Mouse (Mus musculus) liver, embryonic 14.5 days (tissue): ENCODE measurements at regions not wholly inside any gene's neighbourhood (a gene's known extent, or its start where the extent isn't known, plus 50 kb on each side); places are given as distances from the start of the nearest gene placed in this dataset.

Experiments used
- ATAC-seq: fragments of 200-750 bp; cut with Nextera tagmentation; 2 replicates; pipeline ENCODE4 v1.8.0; 2017; ENCODE audit warnings: moderate number of reproducible peaks, mild to moderate bottlenecking, moderate library complexity; ENCODE audit not compliant: insufficient read depth
- DNase-seq, 3 experiments: peaks; one replicate each; pipeline ENCODE4 v3.0.0-alpha.2; 2012 to 2013; ENCODE audit warnings: low read depth in 3 of 3, low spot score in 3 of 3
- H3K27ac ChIP-seq: fragments of 300-500 bp; sonication (generic); 2 replicates; pipeline ENCODE4 v1.5.1; 2014; ENCODE audit warnings: moderate library complexity, mild to moderate bottlenecking, control low read depth, inconsistent platforms
- H3K27me3 ChIP-seq: fragments of 300-500 bp; sonication (generic); 2 replicates; pipeline ENCODE4 v1.6.1; 2014; ENCODE audit warnings: mild to moderate bottlenecking, low read length, moderate library complexity; ENCODE audit not compliant: control insufficient read depth, insufficient read depth
- H3K36me3 ChIP-seq: fragments of 300-500 bp; sonication (generic); replicated peaks from 2 replicates; pipeline ENCODE4 v1.6.1; 2014; ENCODE audit warnings: low read depth; ENCODE audit not compliant: control insufficient read depth, insufficient read depth
- H3K4me1 ChIP-seq, 2 experiments: fragments of 200-500 bp in 1 of 2; fragments of 300-500 bp in 1 of 2; sonication (generic) in 1 of 2; replicated peaks; 2 replicates each; pipeline ENCODE4 v1.6.1; 2012 to 2014; ENCODE audit warnings: antibody characterized with exemption in 1 of 2, inconsistent platforms in 1 of 2, low read length in 1 of 2; ENCODE audit not compliant: control insufficient read depth in 2 of 2, insufficient read depth in 2 of 2
- H3K4me2 ChIP-seq: fragments of 300-500 bp; sonication (generic); 2 replicates; pipeline ENCODE4 v1.6.1; 2014; ENCODE audit warnings: low read depth, mild to moderate bottlenecking, control low read depth, moderate library complexity
- H3K4me3 ChIP-seq, 2 experiments: fragments of 200-500 bp in 1 of 2; fragments of 300-500 bp in 1 of 2; sonication (generic) in 1 of 2; 2 replicates each; pipeline ENCODE4 v1.5.1; 2012 to 2014; ENCODE audit warnings: low read depth in 2 of 2, low read length in 2 of 2, mild to moderate bottlenecking in 2 of 2, control low read depth in 1 of 2, inconsistent platforms in 1 of 2, moderate library complexity in 1 of 2; ENCODE audit not compliant: insufficient read depth in 1 of 2
- H3K9ac ChIP-seq: fragments of 300-500 bp; sonication (generic); replicated peaks from 2 replicates; pipeline ENCODE4 v1.6.1; 2014; ENCODE audit warnings: mild to moderate bottlenecking, control low read depth, moderate library complexity
- H3K9me3 ChIP-seq: fragments of 300-500 bp; sonication (generic); 2 replicates; pipeline ENCODE4 v1.6.1; 2016; ENCODE audit warnings: low read length, mixed read lengths; ENCODE audit not compliant: control insufficient read depth
- CTCF ChIP-seq: IDR thresholded peaks from 2 replicates; pipeline ENCODE4 v1.5.1; 2016; ENCODE audit warnings: antibody characterized with exemption, low read depth, control low read depth
- EP300 ChIP-seq: IDR thresholded peaks from 2 replicates; pipeline ENCODE4 v1.6.1; 2016; ENCODE audit warnings: antibody characterized with exemption, low read depth
- WGBS: fragments of 180-500 bp; shearing (Covaris S2); extraction: QIAGEN DNeasy Blood & Tissue Kit; methylation state at CpG from one replicate; pipeline ENCODE4 v1.1.7; 2014; ENCODE audit not compliant: insufficient replicate concordance; 5-methylcytosine and 5-hydroxymethylcytosine counted together

DNA sequence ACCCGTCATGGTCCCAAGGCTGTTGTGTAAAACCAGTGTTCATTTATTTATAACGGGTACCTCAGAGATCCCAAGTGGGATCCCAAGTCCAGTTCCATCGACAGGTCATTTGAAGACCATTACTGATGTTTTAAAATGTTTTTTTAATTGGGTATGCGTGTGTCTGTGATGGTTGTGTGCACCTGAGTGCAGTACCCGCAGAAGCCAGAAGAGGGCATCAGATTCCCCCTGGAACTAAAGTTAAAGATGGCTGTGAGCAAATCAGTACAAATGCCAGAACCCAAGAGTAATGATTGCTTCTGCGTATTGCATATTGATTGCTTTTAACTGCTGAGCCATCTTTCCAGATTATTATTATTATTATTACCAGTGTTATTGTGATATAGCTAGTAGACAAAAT, 169.7 kb upstream of the Srrm4 start:
- Histone ChIP-seq H3K4me1 (no peaks in the 10 kb centered on the region), H3K27me3 (no peaks in the 10 kb centered on the region), H3K4me2 (no peak overlapping the region), H3K27ac (no peak overlapping the region), H3K9ac (no peak overlapping the region), H3K36me3 (no peaks in the 10 kb centered on the region), H3K4me3 (no peak overlapping the region), H3K9me3 (no peaks in the 10 kb centered on the region; the same call in 1 of the 2 replicates)
- TF ChIP-seq CTCF (no peak), EP300 (no peak)
- ATAC-seq, result no peak
- no peak for DNase-seq
- 62% methylated on average over 6 of the region's 6 CpGs for WGBS

DNA sequence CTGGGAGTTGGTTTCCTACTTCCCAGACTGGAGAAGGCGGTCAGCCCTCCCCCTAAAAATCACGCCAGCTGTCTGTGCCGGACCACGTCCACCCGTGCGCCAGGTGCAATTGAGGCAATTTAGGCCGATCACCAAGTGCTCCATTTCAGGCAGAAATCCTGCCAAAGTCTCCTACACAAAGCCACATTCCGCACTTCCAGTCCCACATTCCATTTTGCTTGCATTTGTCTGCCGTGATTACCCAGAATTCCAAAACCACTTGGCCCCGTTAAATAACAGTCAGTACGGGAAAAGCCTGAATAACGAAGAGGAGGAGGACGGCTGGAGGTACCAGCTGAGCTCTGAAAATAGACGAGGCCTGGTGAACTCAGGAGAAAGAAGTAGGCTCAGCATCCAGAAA, 167.1 kb upstream of the Srrm4 start:
- DNase-seq, result no peak
- Histone ChIP-seq H3K9me3 (no peaks in the 10 kb centered on the region; the same call in 1 of the 2 replicates), H3K27me3 (no peaks in the 10 kb centered on the region), H3K36me3 (no peaks in the 10 kb centered on the region), H3K9ac (no peak overlapping the region), H3K4me3 (no peak overlapping the region), H3K4me2 (no peak overlapping the region), H3K27ac (no peak overlapping the region), H3K4me1 (no peaks in the 10 kb centered on the region)
- TF ChIP-seq CTCF (no peak), EP300 (no peak)
- 68% methylated on average over 14 of the region's 14 CpGs for WGBS
- ATAC-seq, result no peak

DNA sequence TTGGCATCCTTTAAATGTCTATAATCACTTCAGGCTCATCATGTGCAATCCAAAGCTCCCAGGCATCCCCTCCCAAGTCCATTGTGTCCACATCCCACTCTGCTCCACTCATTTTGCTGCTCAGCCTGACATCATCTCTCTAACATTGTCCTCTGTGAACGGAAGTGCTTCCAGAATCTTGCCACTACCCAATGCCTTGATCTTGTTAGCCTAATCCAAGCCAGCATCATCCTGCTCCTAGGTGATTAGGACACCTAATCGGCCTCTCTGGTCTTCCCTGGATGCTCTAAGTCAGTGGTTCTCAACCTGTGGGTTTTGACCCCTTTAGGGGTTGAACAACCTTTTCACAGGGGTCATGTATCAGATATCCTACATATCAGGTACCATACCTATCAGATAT, 161.3 kb upstream of the Srrm4 start:
- H3K4me2 ChIP-seq, result no peak overlapping the region
- no peaks in the 10 kb centered on the region for H3K4me1 ChIP-seq
- no peak overlapping the region for H3K9ac ChIP-seq
- H3K27ac ChIP-seq, result no peak overlapping the region
- ATAC-seq, result no peak
- TF ChIP-seq CTCF, result no peak
- TF ChIP-seq EP300, result no peak
- no peaks in the 10 kb centered on the region for H3K9me3 ChIP-seq
- H3K27me3 ChIP-seq, result no peaks in the 10 kb centered on the region
- no peak overlapping the region for H3K4me3 ChIP-seq
- no peak for DNase-seq
- WGBS, result 47% methylated on average over 2 of the region's 2 CpGs
- H3K36me3 ChIP-seq, result no peaks in the 10 kb centered on the region

DNA sequence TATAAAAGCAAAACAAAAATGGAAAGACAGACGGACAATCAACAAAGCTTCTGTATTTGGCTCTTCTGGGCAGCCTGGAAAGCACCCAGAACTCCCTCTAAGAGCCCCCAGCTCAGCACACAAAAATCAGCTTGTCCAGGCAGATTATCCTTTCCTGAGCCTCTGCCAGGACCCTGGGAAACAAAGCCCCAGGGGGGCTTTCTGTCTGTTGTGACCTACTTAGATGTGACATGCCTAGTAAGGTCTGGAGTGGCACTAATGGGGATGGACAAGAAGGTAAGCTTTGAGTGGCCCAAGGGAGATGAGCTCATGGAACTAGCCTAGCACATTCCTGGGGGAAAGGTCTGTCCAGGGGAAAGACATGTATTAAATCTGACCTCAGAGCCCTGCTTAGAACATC, 160.5 kb upstream of the Srrm4 start:
- Histone ChIP-seq H3K9ac (no peak overlapping the region), H3K27me3 (no peaks in the 10 kb centered on the region), H3K4me1 (no peaks in the 10 kb centered on the region), H3K27ac (no peak overlapping the region), H3K36me3 (no peaks in the 10 kb centered on the region), H3K9me3 (no peaks in the 10 kb centered on the region), H3K4me3 (no peak overlapping the region), H3K4me2 (no peak overlapping the region)
- ATAC-seq (no peak), DNase-seq (no peak)
- TF ChIP-seq EP300, result no peak
- WGBS, result 25% methylated on average over 1 of the region's 1 CpGs

DNA sequence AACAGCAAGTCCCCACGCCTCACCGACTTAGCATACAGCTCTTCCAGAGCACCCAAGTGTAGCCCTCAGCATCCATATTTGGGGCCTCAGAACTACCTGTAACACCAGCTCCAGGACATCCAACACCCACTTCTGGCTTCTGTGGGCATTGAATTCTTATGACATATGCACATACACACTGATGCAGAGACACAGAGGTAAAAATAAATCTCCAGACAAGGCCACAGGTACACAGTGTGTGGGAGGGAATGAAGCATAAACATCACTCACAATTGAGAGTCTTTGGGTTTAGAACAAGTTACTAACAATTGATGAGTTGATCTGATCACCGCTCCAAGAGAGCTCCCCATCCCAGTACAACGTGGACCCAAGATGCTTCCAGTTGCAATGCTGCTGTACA, 154.2 kb upstream of the Srrm4 start:
- no peak overlapping the region for H3K9ac ChIP-seq
- no peaks in the 10 kb centered on the region for H3K9me3 ChIP-seq
- ATAC-seq (no peak), DNase-seq (no peak)
- no peak overlapping the region for H3K4me2 ChIP-seq
- WGBS, result 63% methylated on average over 4 of the region's 4 CpGs
- no peak overlapping the region for H3K4me3 ChIP-seq
- H3K27me3 ChIP-seq, result no peaks in the 10 kb centered on the region
- no peaks in the 10 kb centered on the region for H3K36me3 ChIP-seq
- TF ChIP-seq EP300 (no peak), CTCF (no peak)
- H3K4me1 ChIP-seq, result no peaks in the 10 kb centered on the region
- H3K27ac ChIP-seq, result no peak overlapping the region

DNA sequence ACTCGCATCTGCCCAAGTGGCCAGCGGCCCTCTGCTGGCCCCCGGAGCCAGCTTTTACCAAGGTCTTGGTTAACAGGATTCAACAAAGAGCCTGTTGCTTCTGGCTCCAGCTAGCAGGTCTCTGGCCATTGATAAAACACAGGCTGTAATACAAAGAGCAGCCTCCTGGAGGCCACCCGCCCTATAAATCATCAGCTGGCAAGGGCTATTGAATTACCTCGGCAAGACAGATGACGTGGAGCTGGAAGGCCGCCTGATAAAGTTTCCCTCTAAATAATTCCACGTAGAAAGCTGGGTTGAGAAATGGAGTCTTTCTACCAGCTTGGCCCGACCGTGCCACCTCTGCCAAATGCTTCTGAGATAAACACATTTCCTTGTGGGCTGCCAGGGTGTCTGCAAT, 152.8 kb upstream of the Srrm4 start:
- WGBS, result 39% methylated on average over 10 of the region's 10 CpGs
- Histone ChIP-seq H3K27me3 (no peaks in the 10 kb centered on the region), H3K4me2 (no peak overlapping the region), H3K9ac (no peak overlapping the region), H3K27ac (no peak overlapping the region), H3K9me3 (no peaks in the 10 kb centered on the region), H3K4me1 (no peaks in the 10 kb centered on the region), H3K4me3 (no peak overlapping the region), H3K36me3 (no peaks in the 10 kb centered on the region)
- TF ChIP-seq EP300, result no peak
- TF ChIP-seq CTCF, result no peak
- no peak for DNase-seq
- ATAC-seq, result no peak
